Mouse (Mus musculus) ES-E14 (cell line): ENCODE measurements around the gene Gtf2h2. TPM values are rescaled to one million over a fixed set of nuclear protein-coding genes. Genes with fewer than 3 reads are reported as not detected.
"Not testable (repeated sequence)": the region's sequence is repeated elsewhere in the genome, so short reads cannot be mapped to it uniquely, and the experiment has no call there.

Source experiments
- DNase-seq: peaks from one replicate; pipeline ENCODE4 v3.0.0-alpha.2; 2013; ENCODE audit warnings: low read depth, low spot score
- H3K27ac ChIP-seq: 2 replicates; pipeline ENCODE4 v1.5.1; 2012; ENCODE audit warnings: low read depth, mild to moderate bottlenecking, low read length, moderate library complexity, mixed read lengths; ENCODE audit not compliant: poor library complexity, insufficient read depth, severe bottlenecking
- H3K36me3 ChIP-seq: 2 replicates; pipeline ENCODE4 v1.6.1; 2012; ENCODE audit warnings: mild to moderate bottlenecking, low read length, moderate library complexity, mixed read lengths; ENCODE audit not compliant: control insufficient read depth, poor library complexity, insufficient read depth, severe bottlenecking
- H3K4me1 ChIP-seq, 2 experiments: fragments of 150-350 bp in 1 of 2; sonication (generic) in 1 of 2; 2 replicates each; pipeline ENCODE4 v1.6.1; 2012; ENCODE audit warnings: low read length in 2 of 2, mild to moderate bottlenecking in 1 of 2, mixed read lengths in 1 of 2; ENCODE audit not compliant: control insufficient read depth in 2 of 2, insufficient read depth in 2 of 2, poor library complexity in 1 of 2
- H3K4me3 ChIP-seq, 2 experiments: fragments of 150-350 bp in 1 of 2; sonication (generic) in 1 of 2; 2 replicates each; pipeline ENCODE4 v1.5.1; 2012; ENCODE audit warnings: low read length in 2 of 2, low read depth in 1 of 2, mild to moderate bottlenecking in 1 of 2, mixed read lengths in 1 of 2; ENCODE audit not compliant: insufficient read depth in 1 of 2, poor library complexity in 1 of 2, severe bottlenecking in 1 of 2
- H3K9ac ChIP-seq: 2 replicates; pipeline ENCODE4 v1.6.1; 2012; ENCODE audit warnings: low read depth, mild to moderate bottlenecking, low read length, mixed read lengths; ENCODE audit not compliant: poor library complexity, insufficient read depth, severe bottlenecking
- H3K9me3 ChIP-seq: fragments of 150-350 bp; sonication (generic); 2 replicates; pipeline ENCODE4 v1.6.1; 2012; ENCODE audit warnings: low read depth, mild to moderate bottlenecking, low read length; ENCODE audit not compliant: control insufficient read depth, insufficient read depth
- CHD2 ChIP-seq: IDR thresholded peaks from 2 replicates; pipeline ENCODE4 v1.6.1; 2014; ENCODE audit warnings: mild to moderate bottlenecking, low read depth, low read length, inconsistent platforms
- HCFC1 ChIP-seq: IDR thresholded peaks from 2 replicates; pipeline ENCODE4 v1.6.1; 2012; ENCODE audit warnings: low read length, inconsistent platforms, borderline replicate concordance; ENCODE audit not compliant: insufficient read depth
- MAFK ChIP-seq: IDR thresholded peaks from 2 replicates; pipeline ENCODE4 v1.6.1; 2014; ENCODE audit warnings: mild to moderate bottlenecking, low read depth, low read length, inconsistent platforms; ENCODE audit not compliant: insufficient read depth
- ZC3H11A ChIP-seq: IDR thresholded peaks from 2 replicates; pipeline ENCODE4 v1.6.1; 2012; ENCODE audit warnings: low read depth, mild to moderate bottlenecking, inconsistent platforms, low read length, borderline replicate concordance
- ZNF384 ChIP-seq: IDR thresholded peaks from 2 replicates; pipeline ENCODE4 v1.6.1; 2012; ENCODE audit warnings: low read depth, low read length, inconsistent platforms
- in situ Hi-C, 2 experiments: fragments of 600-800 bp; cut with MboI; formaldehyde crosslinking; loops; one replicate each; pipeline ENCODE4 v1.15.1; 2025; ENCODE audit warnings: low sequenced_read_pairs in 2 of 2, inconsistent platforms in 1 of 2; ENCODE audit not compliant: unreplicated experiment in 2 of 2
- total RNA-seq: library from RNA; depleted of rRNA; stranded (reverse); fragments of 300-350 nt; gene quantifications from 2 replicates; pipeline ENCODE4 v1.2.3, GENCODE M21; 2012

The Gtf2h2 gene
- total RNA-seq, 1 experiment: 39.7 TPM

DNA sequence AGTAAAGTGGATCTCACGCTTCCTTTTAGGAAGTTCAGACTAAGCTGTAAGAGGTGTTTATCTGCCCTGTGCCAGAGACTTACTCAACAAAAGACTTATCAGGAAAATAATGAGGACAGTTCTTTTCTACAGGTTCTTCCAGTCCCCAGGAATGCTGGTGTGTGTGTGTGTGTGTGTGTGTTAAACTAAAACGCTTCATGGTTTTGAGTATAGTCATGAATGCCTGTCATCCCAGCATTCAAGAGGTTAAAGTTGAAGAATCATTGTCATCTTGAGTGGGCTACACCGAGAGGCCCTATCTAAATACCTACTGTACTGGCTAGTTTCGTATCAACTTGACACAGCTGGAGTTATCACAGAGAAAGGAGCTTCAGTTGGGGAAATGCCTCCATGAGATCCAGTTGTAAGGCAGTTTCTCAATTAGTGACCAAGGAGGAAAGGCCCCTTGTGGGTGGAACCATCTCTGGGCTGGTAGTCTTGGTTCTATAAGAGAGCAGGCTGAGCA, 19.5 kb upstream of the Gtf2h2 start:
- in situ Hi-C loops: no loop called here
- TF ChIP-seq ZNF384 (no peak), CHD2 (no peak), ZC3H11A (no peak), HCFC1 (no peak), MAFK (no peak)
- Histone ChIP-seq H3K36me3 (no peaks in the 10 kb centered on the region), H3K27ac (no peak overlapping the region), H3K4me3 (no peak overlapping the region), H3K9me3 (no peaks in the 10 kb centered on the region), H3K9ac (no peak overlapping the region), H3K4me1 (no peaks in the 10 kb centered on the region)
- no peak for DNase-seq

DNA sequence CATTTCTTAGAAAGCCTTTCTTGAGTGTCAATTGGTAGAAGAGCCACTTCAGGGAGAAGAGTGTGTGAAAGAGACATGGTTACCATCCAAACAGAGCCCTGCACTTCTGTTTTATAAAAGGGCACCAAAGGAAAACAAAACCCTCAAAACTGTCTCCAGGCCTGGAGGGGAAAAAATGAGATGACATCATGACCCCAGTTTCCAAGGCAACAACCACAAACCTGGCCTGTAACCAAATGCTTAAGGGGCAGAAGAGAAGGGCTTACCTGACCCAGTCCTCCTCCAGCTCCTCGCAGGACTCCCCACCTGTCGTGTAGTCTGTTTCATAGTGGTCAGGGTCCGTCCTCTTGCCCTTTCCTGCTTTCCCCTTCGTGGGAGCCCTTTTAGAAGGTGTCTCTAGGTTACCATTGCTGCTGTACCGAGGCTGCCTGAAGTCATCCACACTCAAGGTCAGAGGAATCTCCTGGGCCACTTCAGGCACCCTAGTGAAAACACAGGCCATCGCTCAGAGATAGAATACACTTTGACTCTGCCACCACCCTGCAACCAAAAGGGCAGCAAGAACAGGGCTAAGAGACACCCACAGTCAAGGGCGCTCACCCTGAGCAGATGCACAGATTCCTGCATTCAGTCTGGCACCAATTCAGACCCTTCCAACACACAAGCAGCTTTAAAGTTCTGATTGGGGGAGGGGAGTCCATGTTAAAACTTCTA, 18.9 kb upstream of the Gtf2h2 start:
- Histone ChIP-seq H3K36me3 (no peaks in the 10 kb centered on the region), H3K9ac (no peak overlapping the region), H3K27ac (no peak overlapping the region), H3K9me3 (no peaks in the 10 kb centered on the region), H3K4me1 (no peaks in the 10 kb centered on the region), H3K4me3 (no peak overlapping the region)
- DNase-seq: no peak
- TF ChIP-seq HCFC1 (no peak), ZNF384 (no peak), ZC3H11A (no peak), CHD2 (no peak), MAFK (no peak)
- in situ Hi-C loops: no loop called here

DNA sequence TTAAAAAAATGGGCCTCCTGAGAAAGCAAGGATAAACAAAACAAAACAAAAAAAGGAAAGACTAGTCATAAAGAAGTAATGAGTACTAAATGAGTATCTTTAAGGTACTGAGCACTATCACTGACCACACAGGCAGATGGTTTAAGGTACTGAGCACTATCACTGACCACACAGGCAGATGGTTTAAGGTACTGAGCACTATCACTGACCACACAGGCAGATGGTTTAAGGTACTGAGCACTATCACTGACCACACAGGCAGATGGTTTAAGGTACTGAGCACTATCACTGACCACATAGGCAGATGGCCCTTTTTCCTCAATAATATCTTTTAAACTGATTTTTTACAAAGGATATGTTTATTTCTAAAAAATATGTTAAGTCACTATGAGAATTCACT, 7.2 kb upstream of the Gtf2h2 start:
- H3K9me3 ChIP-seq, H3K4me1 ChIP-seq, in situ Hi-C loops, H3K4me3 ChIP-seq, H3K36me3 ChIP-seq, H3K27ac ChIP-seq, DNase-seq, H3K9ac ChIP-seq: not testable (repeated sequence)

DNA sequence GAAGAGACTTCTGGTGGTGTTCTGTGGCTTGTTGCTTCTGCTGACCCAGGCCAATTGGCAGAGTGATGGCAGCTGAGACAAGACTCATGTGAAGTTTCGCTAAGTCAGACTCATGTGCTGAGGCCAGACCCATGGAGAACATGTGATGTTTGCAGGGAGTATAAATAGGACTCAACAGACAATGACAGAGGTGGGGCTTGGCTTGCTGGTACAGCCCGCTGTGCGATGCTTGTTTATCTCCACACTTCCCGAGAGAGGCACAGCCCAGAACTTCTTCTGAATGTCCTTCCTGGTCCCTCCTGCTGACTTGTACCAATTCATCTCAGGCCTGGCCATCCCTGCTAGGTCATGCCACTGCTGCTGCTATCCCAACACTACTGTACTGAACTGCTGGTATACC, 3.0 kb upstream of the Gtf2h2 start:
- Histone ChIP-seq H3K4me3 (no peak overlapping the region), H3K9me3 (no peaks in the 10 kb centered on the region), H3K27ac (no peak overlapping the region), H3K4me1 (peaks cover 0 to 3% of the 10 kb centered on the region in 2 experiments; a peak in 1 of 4 replicates), H3K36me3 (no peaks in the 10 kb centered on the region; the same call in 1 of the 2 replicates), H3K9ac (no peak overlapping the region)
- in situ Hi-C loops: no loop called here
- TF ChIP-seq CHD2: no peak
- no peak for TF ChIP-seq HCFC1
- no peak for TF ChIP-seq MAFK
- no peak for TF ChIP-seq ZNF384
- DNase-seq: no peak

DNA sequence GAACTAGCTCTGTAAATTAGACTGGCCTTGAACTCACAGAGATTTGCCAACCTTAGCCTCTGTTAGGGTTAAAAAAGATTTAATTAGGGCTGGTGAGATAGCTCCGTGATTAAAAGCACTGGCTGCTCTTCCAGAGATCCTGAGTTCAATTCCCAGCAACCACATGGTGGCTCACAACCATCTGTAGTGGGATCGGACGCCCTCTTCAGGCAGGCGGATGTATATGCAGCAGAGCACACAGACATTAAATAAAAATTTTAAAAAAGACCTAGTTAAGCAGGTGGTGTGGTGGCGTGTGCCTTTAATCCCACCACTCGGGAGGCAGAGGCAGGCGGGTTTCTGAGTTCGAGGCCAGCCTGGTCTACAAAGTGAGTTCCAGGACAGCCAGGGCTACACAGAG, 2.0 kb upstream of the Gtf2h2 start:
- DNase-seq: peak; percentile 24
- H3K27ac ChIP-seq, H3K36me3 ChIP-seq, in situ Hi-C loops, H3K4me1 ChIP-seq, H3K4me3 ChIP-seq, H3K9ac ChIP-seq, H3K9me3 ChIP-seq: not testable (repeated sequence)
